Mouse (Mus musculus) mature B cell (primary cell): ENCODE results near the gene Esp31.

Experiments
- in situ Hi-C: fragments of 300-500 bp; cut with MboI; formaldehyde crosslinking; loops from 2 replicates; pipeline ENCODE4 v1.14.3; 2019

The Esp31 gene

DNA sequence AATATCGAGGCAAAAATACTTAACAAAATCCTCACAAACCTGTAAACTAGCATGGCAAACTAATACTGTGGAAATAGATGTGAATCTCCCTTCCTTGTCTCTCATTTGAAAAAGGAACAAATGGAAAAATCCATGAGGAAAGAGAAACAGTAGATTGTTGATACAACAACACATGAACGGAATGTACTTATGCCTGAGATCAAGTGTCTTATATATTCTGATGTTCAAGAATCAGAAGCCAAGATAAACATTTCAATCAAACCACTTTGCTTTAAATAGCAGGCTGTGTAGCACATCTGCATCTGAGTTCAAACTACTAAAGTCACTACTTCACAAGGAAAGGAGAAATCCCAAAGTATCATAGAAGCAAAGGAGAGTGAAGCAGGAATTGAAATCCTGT, at the start of gene Esp31:
Gene Esp31 (plus strand): TSS at position 301 of the 400 bp plus-strand sequence.
- in situ Hi-C loops = no loop called here
